Mouse (Mus musculus): ENCODE results near the gene Cntn4.

Cntn4 gene

DNA sequence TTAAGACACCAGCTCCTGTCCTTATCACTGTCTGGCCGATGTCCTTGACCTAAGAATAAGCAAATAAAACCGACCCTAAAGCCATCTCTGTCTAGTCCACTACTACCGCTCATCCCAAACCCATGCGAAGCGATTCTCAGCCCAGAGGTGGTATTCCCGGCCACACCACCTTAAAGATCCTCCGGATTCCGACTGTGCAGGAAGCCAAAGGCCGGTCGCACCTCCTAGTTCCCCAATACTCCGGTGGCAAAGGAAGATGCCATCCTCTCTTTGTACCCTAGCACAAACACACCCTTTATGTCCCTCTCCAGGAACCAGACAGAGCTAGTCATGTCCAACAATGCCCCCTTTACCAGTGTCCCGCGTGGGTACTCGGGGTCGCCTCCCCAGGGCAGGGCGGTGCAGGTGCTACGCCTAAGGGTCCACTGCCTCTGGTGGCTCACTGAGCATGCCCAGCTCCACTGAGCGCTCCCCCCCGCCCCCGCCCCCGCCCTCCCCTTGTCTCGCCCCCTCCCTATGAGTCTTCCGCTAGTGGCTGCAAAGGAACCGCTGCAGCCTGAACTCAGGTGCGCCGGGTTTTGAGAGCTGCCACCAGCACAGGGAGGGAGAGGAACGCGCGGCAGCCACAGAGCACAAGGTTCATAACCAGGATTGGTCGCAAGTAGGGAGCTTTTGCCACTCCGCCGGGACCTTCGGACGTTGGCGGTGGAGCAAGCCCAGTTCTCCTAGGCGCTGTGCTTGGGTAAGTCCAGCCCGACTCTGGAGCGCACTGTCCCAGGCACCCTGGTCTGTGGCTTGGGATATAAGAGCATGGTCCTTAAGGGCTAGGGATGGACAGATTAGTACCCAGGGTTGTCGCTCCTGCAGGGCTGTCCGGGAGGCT, at the start of gene Cntn4:
Gene Cntn4, plus strand, starts transcription at position 512 of the 883 bp plus-strand sequence.
- peak; percentile 14 for DNase-seq (ENCODE audit: inconsistent ontology term)

DNA sequence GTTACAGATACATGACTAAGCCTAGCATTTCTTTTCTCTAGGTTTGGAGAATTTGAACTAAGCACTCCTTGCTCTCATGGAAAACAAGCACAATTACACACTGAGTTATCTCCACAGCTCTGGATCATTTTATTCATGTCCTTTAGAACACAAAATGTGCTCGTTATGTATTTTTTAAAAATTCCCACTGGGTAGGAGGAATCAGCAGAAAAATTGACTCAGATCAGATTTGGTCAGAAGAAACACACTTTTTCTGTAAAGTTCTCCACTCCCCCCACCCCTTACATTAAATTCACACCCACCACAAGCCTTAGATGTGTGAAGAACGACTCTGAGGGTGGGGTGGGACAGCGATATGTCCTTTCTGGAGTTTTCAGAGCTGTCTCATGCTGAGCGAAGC, 3.2 kb upstream of the Cntn4 start:
- DNase-seq (ENCODE audit: inconsistent ontology term) = no peak

DNA sequence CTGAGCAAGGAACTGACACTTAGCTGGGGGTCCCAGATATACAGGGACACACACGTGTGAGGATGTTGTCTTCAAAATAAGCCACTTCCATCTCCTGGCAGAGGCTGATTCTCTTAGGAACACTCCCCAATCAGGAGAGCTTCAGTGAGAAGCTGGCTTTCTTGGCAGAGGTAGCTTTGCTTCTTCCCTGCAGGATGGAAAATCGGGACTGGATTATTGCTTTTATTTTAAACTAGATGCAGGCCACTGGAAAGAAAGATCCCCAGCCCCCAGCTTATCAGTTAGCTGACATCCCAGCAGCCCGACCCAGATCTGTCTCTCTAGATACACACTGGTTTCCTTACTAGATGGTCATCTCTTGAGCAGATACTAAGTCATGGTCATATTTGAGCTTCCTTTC, 2.4 kb upstream of the Cntn4 start:
- DNase-seq (ENCODE audit: inconsistent ontology term) = no peak

DNA sequence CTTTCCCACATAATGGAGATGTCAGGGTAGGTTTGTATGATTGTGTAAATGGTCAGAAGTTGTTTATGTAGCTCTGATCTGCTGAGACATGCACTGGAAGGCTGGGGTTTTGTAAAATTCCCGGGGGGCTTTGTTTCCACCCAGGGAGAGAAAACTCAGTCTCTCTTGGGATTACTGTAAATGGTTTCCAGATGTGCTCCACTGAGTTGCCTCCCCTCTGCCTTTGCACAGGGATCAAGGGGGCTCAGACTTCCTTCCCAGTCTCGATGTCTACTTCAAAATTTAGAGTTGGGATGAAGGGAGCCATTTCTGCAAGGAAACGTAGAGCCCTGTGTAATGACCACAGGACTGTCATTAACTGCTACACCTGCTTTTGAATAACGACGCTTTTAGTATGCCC, 823 bp upstream of the Cntn4 start:
- no peak for DNase-seq (ENCODE audit: inconsistent ontology term)

DNA sequence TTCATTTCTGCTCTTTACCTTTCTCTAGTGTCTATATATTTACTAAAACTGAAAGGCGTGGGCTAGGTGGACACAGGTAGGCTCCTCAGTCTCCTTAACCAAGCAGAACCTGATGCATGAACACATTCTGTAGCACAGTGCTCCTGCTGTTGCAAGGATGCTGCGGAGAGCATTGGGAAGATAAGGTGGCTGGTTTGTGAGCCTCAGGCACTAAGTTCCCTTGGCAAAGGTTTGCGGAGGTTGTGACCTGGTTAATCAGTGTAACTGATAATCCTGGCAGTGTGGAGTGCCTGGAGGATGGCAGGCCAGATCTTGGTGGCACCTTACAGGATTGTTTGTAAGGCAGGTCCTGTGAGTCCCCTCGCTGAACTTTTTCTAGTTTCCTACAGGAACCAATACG, 1.3 kb downstream of the Cntn4 start:
- no peak for DNase-seq (ENCODE audit: inconsistent ontology term)

DNA sequence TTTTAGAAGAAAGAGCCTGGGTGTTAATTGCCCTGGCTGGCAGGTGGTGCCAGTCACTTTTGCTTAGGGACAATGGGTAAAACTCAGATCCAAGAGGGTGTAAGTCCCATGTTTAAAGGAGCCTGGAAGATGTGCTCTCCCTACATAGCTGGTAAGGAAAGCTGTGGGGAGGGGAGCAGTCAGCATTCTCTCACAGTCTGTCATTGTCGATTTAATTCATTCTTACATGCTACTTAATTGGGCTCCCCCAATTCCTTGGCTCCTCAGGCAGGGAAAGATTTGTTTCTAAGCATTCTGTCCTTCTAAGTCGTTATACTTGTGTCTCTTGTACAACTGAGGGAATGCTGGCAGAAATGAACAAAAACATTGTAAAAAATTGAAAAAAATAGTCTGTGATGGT, 4.0 kb downstream of the Cntn4 start:
- DNase-seq (ENCODE audit: inconsistent ontology term) = no peak

DNA sequence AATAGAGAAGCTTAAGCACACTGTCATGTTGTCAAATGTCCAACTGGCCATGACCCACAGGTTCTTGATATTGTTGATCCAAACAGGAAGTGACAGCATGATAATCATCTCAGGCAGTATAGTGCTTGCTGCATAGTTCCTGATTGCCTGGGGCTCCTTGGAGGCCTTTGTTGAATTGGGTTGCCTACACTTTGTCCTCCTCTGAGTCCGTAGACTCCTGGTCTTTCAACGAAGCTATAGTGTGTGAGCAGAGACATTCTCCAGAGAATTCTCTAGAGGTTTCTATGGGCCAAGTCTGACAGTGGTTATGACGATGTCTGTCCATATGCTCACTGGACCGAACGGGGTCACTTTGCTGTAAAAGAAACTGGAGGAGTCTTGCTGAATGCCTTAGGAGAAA, 5.8 kb downstream of the Cntn4 start:
- no peak for DNase-seq (ENCODE audit: inconsistent ontology term)

DNA sequence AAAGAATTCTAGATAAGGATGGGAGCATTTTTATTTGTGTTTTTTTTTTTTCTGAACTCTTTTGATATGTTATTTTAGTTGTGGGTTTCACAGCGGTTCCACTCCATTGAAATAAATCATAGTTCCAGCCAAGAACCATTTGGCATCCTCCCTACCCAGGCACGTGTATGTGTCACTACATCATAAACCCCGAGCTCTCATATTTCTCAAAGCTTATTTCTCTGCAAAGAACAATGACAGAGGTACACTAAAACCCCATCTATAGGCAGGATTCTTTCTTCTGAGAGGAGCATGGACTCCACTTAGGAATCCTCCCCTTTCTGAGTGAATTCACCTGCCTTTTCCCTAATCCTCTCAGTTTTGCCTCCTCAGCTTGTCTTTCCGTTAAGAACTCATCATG, 6.7 kb downstream of the Cntn4 start:
- no peak for DNase-seq (ENCODE audit: inconsistent ontology term)

DNA sequence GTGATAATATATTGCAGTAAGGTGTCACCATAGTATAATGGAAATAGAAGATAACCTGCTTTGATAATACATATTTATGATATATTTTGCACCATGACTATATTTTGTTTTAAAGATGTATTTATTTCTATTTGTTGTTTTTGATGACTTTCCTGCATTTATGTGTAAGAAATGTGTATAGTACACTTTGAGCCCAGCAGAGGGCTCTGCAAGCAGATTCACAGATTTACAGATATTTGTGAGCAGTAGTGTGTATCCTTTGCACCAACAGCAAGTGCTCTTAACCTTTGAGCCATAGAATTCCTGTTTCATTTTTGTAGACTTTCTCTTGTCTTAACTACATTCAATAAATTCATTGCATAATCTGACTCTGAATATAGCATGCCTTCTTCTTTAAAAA, 10.7 kb downstream of the Cntn4 start:
- DNase-seq (ENCODE audit: inconsistent ontology term) = no peak

DNA sequence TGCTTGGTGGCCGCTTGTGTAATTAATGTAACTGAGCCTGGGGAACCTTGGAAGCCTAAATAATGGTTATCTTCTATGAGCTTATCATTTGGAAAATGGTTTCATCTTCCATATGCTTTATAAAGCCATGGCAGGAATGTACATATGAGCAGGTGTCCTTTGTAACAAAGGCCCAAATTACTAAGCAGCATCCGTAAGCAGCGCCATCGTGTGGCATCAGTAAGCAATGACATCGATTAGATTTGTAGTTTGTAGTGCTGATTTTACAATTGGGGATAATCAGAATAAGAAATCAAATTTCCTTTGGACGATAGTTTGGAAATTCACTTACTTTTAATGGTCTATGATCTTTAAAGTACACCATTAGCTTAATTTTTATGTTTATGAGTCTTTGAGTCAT, 64.6 kb downstream of the Cntn4 start:
- no peak for DNase-seq (ENCODE audit: inconsistent ontology term)

DNA sequence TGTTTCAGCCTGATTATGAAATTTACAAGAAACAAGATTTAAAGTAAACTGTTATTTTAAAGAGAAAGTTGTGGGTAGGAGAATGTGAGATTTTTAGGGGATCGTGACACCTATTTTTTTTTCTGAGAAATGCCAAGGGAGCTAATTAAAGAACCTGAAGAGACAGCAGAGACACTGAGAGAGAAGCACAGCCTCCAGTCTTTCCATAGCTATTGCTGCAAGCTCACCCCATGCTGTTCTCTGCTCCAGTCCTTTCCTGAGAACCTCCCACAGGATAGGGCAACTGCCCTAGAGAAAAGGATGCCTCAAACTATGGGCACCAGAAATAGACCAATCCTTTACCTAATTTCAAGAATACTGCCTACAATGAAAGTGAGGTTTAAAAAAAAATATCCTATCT, 103.2 kb downstream of the Cntn4 start:
- DNase-seq (ENCODE audit: inconsistent ontology term) = no peak

DNA sequence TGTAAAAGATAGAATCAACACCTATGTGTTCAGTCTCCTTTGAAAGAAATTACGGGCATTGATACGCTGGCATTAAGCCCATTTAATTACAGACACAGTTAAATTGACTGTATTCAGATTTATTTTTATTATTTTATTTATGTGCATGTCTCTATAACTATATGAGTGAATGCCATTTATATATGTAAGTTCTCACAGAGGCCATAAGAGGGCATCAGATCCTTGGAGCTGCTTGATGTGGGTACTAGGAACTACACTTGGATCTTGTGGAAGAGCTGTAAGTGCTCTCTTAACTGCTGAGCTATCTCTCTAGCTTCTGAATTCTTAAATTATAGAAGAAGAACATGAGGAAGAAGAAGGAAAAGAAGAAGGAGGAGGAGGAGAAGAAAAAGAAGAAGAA, 111.0 kb downstream of the Cntn4 start:
- no peak for DNase-seq (ENCODE audit: inconsistent ontology term)

DNA sequence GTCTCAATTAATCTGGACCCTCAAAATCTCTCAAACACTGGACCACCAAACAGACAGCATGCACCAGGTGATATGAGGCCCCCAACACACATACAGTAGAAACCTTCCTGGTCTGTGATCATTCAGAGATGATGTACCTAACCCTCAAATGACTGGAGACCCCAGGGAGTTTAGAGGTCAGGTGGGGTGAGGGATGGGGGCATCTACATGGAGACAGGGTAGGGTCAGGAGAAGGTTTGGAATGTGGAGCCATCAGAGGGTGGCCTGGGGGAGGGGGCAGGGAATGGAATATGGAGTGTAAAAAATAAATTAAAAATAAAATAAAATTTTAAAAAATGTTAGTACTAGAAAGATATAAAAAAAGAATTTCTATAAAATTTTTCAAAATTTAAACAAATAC, 157.6 kb downstream of the Cntn4 start:
- DNase-seq (ENCODE audit: inconsistent ontology term) = no peak

DNA sequence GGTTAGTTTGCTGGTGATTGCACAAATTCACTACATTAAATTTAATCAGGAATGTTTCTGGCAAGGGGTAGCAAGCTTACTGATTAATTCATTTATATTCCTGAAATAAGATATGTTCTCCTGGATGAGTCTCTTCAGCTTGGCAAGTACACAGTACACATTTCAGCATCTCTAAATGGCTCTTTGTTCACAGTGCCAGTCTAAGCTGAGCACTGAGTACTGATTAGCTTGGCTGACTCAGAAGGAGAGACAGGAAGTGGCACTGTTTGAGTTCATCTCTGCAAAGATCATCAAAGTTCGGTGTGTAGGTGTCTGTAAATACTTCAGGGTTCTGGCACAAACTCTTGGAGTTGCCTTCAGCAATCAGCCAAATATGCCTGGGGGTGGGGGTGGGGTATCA, 169.8 kb downstream of the Cntn4 start:
- DNase-seq (ENCODE audit: inconsistent ontology term) = peak; percentile 96

DNA sequence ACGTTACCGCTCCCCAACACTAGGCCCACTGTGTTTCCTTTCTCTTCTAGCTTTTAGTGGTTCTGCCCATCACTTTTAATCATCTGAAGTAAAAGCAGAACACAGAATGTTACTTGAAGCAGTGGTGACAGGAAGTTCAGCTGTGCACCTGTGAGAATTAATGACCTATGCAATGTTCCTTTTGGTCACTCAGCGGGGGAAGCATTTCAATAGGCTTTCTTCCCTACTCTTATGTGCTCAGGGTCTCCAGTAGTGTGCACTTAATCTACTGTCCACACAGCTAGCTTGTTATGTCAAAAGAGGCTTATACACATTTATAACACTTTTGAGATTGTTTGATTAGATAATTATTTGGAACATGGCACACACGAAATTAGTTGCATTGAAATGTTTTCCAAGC, 215.4 kb downstream of the Cntn4 start:
- peak; percentile 1 for DNase-seq (ENCODE audit: inconsistent ontology term)

DNA sequence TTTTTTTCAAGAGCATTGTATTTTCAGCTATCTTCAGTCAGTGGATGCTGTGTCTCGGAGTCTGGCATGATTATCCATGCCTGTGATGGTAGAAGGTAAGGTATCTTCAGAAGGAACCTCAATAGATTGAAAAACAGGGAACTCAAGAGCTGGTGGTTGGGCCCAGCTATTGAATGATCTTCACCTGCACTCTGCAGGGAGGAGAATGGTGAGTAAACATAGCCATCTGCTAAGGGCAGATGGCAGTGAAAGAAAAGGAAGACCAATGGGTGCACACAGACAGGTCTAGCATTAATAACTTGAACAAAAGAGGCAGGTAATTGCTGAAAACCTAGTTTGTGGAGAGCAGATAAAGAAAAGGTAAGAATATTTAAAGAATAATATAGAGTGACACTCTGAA, 261.0 kb downstream of the Cntn4 start:
- DNase-seq (ENCODE audit: inconsistent ontology term) = no peak

DNA sequence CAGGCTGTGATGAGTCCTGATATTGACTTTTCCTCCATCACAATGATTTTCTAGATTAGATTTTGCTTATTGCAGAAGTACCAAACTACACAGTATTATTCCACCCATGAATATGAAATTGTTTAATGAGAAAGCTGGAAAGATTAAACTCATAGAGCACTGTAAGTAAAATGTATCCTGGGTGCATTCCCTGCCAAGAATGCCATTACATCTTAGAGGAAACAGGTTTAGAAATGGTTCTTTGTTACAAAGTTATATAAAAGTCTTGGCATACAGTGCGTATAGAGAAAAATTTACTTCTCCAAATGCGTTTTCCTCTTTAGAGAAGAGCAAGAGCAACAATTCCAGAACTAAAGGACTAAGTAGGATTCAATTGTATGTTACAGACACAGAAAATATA, 261.8 kb downstream of the Cntn4 start:
- no peak for DNase-seq (ENCODE audit: inconsistent ontology term)

DNA sequence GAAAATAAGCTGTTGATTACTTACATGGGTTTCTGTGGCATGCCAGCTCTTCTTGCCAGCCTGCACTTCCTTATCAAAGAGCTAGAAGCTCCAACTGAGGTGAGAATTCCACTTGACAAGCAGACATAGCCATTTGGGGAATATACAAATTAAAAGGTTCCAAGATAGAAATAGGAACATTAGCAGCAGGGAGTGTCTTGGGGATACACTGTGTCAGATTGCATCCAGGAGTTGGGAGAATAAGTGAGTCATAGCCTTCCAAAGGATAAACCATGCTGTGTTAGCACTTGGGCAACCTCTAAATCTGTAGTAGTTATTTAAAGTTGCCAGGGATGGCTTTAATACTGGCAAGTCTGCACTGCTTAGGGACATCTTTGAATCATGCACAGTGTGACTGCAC, 263.1 kb downstream of the Cntn4 start:
- no peak for DNase-seq (ENCODE audit: inconsistent ontology term)

DNA sequence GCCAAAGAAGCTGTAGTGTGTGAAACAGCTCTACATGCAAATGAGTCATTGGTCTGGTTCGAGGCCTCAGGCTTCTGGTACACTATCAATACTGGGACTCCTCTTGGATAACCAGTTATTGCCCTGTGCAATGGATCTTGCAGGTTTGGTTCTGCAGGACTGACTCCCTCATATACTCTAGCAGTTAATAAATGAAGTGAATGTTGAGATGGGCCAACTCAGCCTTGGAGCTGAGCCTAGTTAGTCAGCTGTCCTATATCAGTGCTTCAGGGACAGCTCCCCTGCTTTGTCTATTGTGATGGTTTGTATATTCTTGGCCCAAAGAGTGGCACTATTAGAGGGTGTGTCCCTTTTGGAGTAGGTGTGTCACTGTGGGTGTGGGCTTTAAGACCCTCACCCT, 314.0 kb downstream of the Cntn4 start:
- no peak for DNase-seq (ENCODE audit: inconsistent ontology term)

DNA sequence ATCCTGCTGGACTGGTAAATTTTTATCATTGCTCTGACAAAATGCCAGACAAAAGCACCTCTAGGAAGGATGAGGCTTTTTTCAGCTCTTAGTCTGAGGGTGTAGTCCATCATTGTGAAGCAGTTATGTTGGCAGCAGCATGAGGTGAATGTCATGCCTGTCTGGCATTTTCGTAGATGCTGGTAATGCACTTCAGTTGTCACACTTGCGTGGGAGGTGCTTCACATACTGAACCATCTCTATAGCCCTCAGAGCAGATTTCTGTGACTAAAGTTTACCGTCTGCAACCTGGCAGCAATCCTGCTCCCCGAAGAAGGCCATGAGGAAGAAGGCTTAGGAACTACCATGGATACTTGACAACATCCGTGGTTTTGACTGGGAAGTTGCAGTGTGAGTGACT, 335.6 kb downstream of the Cntn4 start:
- DNase-seq (ENCODE audit: inconsistent ontology term) = peak; percentile 11

DNA sequence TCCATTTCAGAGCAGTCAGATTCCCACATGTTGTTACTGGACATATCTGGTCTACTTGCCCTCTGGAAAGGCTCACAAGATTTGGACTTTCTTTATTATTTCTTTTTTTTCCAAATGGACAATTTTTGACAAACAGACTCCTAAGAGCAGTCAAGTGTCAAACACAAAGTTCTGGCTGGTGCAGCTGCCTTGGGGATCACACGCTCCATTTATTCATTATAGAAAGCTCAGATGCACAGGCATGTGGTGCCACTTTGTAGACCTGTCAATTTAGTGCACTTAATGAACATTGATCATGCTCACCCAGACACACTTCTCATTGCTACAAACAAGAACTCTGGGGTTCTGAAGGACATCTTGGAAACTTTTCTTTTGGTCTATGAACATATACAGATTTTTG, 337.7 kb downstream of the Cntn4 start:
- peak; percentile 90 for DNase-seq (ENCODE audit: inconsistent ontology term)

DNA sequence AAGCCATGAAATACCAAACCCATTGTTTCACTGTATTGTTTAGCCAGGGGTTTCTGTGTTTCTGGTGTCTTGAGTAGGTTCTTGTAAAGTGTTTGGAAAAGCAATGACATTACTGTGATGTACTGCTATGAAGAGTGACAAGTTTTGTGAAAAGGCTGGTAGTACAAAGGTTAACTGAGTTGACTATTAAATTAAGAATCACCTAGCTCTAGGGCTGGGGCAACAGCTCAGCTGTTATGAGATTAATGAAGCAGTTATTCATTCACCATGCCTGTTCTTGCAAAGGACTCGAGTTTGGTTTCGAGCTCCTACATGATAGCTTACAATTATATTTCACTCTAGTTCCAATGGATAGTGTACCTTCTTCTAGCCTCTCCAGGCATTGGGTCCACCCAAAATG, 371.4 kb downstream of the Cntn4 start:
- no peak for DNase-seq (ENCODE audit: inconsistent ontology term)

DNA sequence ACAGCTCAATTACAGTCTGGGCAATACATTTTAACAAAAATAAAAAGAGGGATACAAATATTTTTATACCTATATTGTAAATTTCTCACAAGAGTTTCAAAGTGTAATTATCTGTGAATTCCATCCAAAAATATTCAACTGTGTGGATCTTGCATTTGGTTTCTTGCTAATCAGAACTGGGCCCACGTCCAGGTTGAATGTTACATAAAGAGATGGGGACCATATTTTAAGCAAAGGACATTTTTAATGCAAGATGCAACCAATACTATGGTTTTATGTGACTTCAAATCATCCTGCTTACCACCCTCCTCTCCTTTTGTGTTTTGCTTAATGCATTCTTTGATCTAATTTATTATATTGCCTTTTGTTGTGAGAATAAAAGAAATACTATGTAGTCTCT, 378.7 kb downstream of the Cntn4 start:
- no peak for DNase-seq (ENCODE audit: inconsistent ontology term)

DNA sequence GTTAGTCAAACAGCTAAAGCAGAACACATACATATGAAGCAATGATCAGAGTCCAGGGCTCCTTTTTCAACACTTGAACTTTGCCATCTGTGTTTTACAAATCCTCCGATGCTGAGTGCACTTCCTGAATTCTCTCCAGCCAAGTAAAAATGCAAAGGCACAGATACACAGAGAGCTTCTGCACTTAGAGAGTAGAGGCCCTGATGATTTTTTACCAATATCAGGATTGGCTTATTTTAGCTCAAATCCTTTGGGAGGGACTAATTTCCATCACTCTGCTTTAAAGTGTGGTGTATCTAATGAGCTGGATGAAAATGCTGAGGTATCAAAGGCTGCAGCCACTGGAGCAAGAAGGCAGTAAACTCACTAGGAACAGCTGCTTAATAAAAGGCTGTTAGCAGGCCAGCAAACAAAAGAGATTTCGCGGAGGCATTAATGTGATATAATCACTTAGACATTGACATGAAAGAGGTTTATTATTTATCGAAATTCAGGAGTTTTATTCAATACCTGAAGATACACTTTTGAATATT, 400.7 kb downstream of the Cntn4 start:
- DNase-seq (ENCODE audit: inconsistent ontology term) = peak; percentile 6
